Mouse (Mus musculus) gastrocnemius, postnatal 4 days (tissue): ENCODE measurements around the gene Galntl5. TPM values are rescaled to one million over a fixed set of nuclear protein-coding genes. Genes with fewer than 3 reads are reported as not detected.

Experiments
- microRNA-seq: library from miRNA; unstranded; fragments of <30 nt; microRNA quantifications from one replicate; pipeline ENCODE4 v1.2.0, GENCODE M21; 2021
- total RNA-seq, 2 experiments: library from RNA; stranded (reverse); gene quantifications; 2 replicates each; pipeline ENCODE4 v1.2.3; 2021

The Galntl5 gene
- total RNA-seq, 2 experiments from 2014 or later = not detected

Small RNA genes within 50 kb of the gene (microRNA-seq; reads per million reads assigned to microRNA genes)
- gene Gm26051 = not detected

Other genes with a start within 250 kb of the Galntl5 start
- gene Prkag2, start 80.8 kb upstream of the Galntl5 start, total RNA-seq = 10 to 100 TPM; 19.7 to 23.8 TPM
- 10 to 100 TPM; 22.9 to 25.3 TPM for gene Galnt11, start 40.4 kb downstream of the Galntl5 start, total RNA-seq
- not detected for gene E130116L18Rik, start 41.7 kb downstream of the Galntl5 start, total RNA-seq